Mouse (Mus musculus): ENCODE results near the gene Gng13.

DNA sequence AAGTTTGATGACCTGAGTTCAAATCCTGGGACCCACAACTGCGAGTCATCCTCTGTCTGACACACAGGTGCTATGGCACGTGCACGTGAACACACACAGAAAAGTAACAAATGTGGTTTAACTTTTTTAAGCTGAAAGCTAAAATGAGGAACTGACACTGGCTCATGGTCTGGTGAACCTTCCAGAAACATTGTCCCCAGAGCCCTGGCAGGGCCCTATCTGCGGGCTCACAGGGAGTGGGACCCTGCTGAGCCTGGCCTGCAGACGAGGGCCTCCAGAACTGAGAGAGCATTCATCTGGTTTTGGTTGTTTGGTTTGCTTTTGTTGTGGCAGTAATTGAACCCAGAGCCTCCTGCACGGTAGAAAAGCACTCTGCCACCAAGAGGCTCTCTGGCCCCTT is 39.0 kb upstream of the Gng13 start:
- TF ChIP-seq EP300 (IDR thresholded peaks at IDR 0.05; ENCODE audit: low read depth): no peak
- no peak for TF ChIP-seq CTCF (IDR thresholded peaks at IDR 0.05; ENCODE audit: low read depth)

Data from heart, postnatal 0 days (tissue).